Mouse (Mus musculus) embryonic facial prominence, embryonic 11.5 days (tissue): ENCODE data around the gene Ptprt. TPM values are rescaled to one million over a fixed set of nuclear protein-coding genes. Genes with fewer than 3 reads are reported as not detected.

ENCODE experiments used
- ATAC-seq: fragments of 200-750 bp; cut with Nextera tagmentation; replicated peaks from 2 replicates; pipeline ENCODE4 v1.8.0; 2017; ENCODE audit warnings: low read depth; ENCODE audit not compliant: insufficient number of reproducible peaks, low FRiP score, low TSS enrichment
- DNase-seq: peaks from one replicate; pipeline ENCODE4 v3.0.0-alpha.2; 2015; ENCODE audit warnings: low spot score
- H3K27ac ChIP-seq: fragments of 300-500 bp; sonication (generic); replicated peaks from 2 replicates; pipeline ENCODE4 v1.5.1; 2014; ENCODE audit warnings: mild to moderate bottlenecking, low read depth, low read length, control low read depth
- H3K27me3 ChIP-seq: fragments of 300-500 bp; sonication (generic); 2 replicates; pipeline ENCODE4 v1.6.1; 2014; ENCODE audit warnings: mild to moderate bottlenecking, low read length, moderate library complexity, mixed read lengths; ENCODE audit not compliant: control insufficient read depth, insufficient read depth
- H3K36me3 ChIP-seq: fragments of 300-500 bp; sonication (generic); replicated peaks from 2 replicates; pipeline ENCODE4 v1.6.1; 2014; ENCODE audit warnings: low read depth, mild to moderate bottlenecking, low read length, moderate library complexity, mixed read lengths; ENCODE audit not compliant: control insufficient read depth, insufficient read depth
- H3K4me1 ChIP-seq: fragments of 300-500 bp; sonication (generic); 2 replicates; pipeline ENCODE4 v1.6.1; 2014; ENCODE audit warnings: low read length, mixed read lengths; ENCODE audit not compliant: control insufficient read depth, insufficient read depth
- H3K4me2 ChIP-seq: fragments of 300-500 bp; sonication (generic); 2 replicates; pipeline ENCODE4 v1.6.1; 2014; ENCODE audit warnings: low read depth, mild to moderate bottlenecking, control low read depth, low read length, moderate library complexity
- H3K4me3 ChIP-seq: fragments of 300-500 bp; sonication (generic); 2 replicates; pipeline ENCODE4 v1.5.1; 2014; ENCODE audit warnings: low read depth, low read length, control low read depth
- H3K9ac ChIP-seq: fragments of 300-500 bp; sonication (generic); replicated peaks from 2 replicates; pipeline ENCODE4 v1.6.1; 2014; ENCODE audit warnings: mild to moderate bottlenecking, control low read depth, low read length
- H3K9me3 ChIP-seq: fragments of 300-500 bp; sonication (generic); replicated peaks from 2 replicates; pipeline ENCODE4 v1.6.1; 2016; ENCODE audit warnings: mild to moderate bottlenecking, low read length, inconsistent platforms, mixed read lengths; ENCODE audit not compliant: control insufficient read depth
- WGBS: fragments of 180-500 bp; shearing (Covaris S2); extraction: QIAGEN DNeasy Blood & Tissue Kit; methylation state at CpG from one replicate; pipeline ENCODE4 v1.1.7; 2014; 5-methylcytosine and 5-hydroxymethylcytosine counted together
- polyA plus RNA-seq: library from polyadenylated mRNA; unstranded; fragments of >200 nt; fragmentation: Nextera tagmentation; extraction: Ambion mirVana; gene quantifications from 2 replicates; pipeline ENCODE4 v1.2.1, GENCODE M21; 2014

The Ptprt gene
- polyA plus RNA-seq, 1 experiment from 2014 or later: 1.00 TPM

DNA sequence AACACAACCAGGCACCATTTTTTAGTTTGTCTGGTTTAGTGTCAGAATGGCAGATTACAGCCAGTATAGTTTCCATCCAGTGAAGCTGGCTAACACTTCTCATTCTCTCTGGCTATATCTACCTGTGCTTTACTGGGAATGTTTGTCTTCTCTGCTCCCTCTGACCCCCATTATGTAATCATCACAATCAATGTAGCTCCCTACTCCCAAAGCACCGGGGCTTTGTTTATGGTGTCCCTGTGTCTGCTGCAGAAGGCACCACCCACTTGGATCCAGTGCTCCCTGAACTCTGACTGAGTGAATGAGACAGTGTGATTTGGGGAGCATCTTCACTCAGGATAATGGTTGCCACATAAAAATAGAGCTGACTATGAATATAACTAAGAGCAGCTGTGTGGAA, 217.8 kb downstream of the Ptprt start:
- no peak for ATAC-seq
- DNase-seq: no peak
- no peaks in the 10 kb centered on the region for H3K9me3 ChIP-seq
- H3K4me2 ChIP-seq: no peak overlapping the region
- H3K27ac ChIP-seq: no peak overlapping the region
- no peak overlapping the region for H3K9ac ChIP-seq
- no peaks in the 10 kb centered on the region for H3K4me1 ChIP-seq
- no peaks in the 10 kb centered on the region for H3K27me3 ChIP-seq
- 58% methylated on average over 1 of the region's 1 CpGs for WGBS
- no peaks in the 10 kb centered on the region for H3K36me3 ChIP-seq
- H3K4me3 ChIP-seq: no peak overlapping the region

GRCm38 (mm10) chr2:162436646-162437045, 224.3 kb downstream of the Ptprt start:
- H3K36me3 ChIP-seq: no peaks in the 10 kb centered on the region
- H3K27me3 ChIP-seq: no peaks in the 10 kb centered on the region
- ATAC-seq: no peak
- no peaks in the 10 kb centered on the region for H3K9me3 ChIP-seq
- H3K4me3 ChIP-seq: no peak overlapping the region
- 91% methylated on average over 3 of the region's 3 CpGs for WGBS
- H3K4me2 ChIP-seq: no peak overlapping the region
- no peak for DNase-seq
- H3K9ac ChIP-seq: no peak overlapping the region
- no peak overlapping the region for H3K27ac ChIP-seq
- H3K4me1 ChIP-seq: no peaks in the 10 kb centered on the region

DNA sequence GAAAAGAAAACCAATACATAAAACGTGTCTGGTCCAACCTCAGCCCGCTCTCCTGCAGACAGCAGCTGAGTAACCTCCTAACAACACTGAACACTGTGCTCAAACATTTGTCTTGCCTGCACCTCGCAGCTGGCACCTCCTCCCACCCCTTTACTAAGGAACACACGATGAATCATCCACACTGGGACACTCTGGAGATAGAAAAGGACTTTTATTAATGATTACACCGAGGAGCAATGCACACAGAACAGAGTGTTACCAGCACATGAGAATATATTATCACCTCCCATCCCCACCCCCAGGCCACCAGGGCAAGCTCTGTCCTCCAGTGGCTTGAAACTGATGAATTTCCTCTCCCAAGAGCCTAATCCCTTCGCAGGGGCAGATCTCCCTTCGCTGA, 230.8 kb downstream of the Ptprt start:
- DNase-seq: no peak
- H3K4me2 ChIP-seq: no peak overlapping the region
- no peak overlapping the region for H3K27ac ChIP-seq
- no peaks in the 10 kb centered on the region for H3K36me3 ChIP-seq
- H3K9ac ChIP-seq: no peak overlapping the region
- 80% methylated on average over 7 of the region's 7 CpGs for WGBS
- H3K4me1 ChIP-seq: no peaks in the 10 kb centered on the region
- ATAC-seq: no peak
- H3K9me3 ChIP-seq: no peaks in the 10 kb centered on the region
- no peaks in the 10 kb centered on the region for H3K27me3 ChIP-seq
- H3K4me3 ChIP-seq: no peak overlapping the region

- H3K9ac ChIP-seq: no peak overlapping the region
- ATAC-seq: no peak
- no peaks in the 10 kb centered on the region for H3K4me1 ChIP-seq
- H3K27me3 ChIP-seq: no peaks in the 10 kb centered on the region
- DNase-seq: no peak
- WGBS: 82% methylated on average over 8 of the region's 8 CpGs
- H3K4me2 ChIP-seq: no peak overlapping the region
- H3K4me3 ChIP-seq: no peak overlapping the region
- H3K9me3 ChIP-seq: no peaks in the 10 kb centered on the region
- no peaks in the 10 kb centered on the region for H3K36me3 ChIP-seq
- H3K27ac ChIP-seq: no peak overlapping the region
Measured at GRCm38 (mm10) chr2:162426114-162426513, 234.8 kb downstream of the Ptprt start.

- WGBS: 81% methylated on average over 3 of the region's 3 CpGs
- DNase-seq: no peak
- H3K9me3 ChIP-seq: no peaks in the 10 kb centered on the region
- H3K4me2 ChIP-seq: no peak overlapping the region
- no peak overlapping the region for H3K27ac ChIP-seq
- no peak for ATAC-seq
- no peak overlapping the region for H3K9ac ChIP-seq
- no peak overlapping the region for H3K4me3 ChIP-seq
- H3K4me1 ChIP-seq: no peaks in the 10 kb centered on the region
- H3K27me3 ChIP-seq: no peaks in the 10 kb centered on the region
- H3K36me3 ChIP-seq: no peaks in the 10 kb centered on the region
Measured at GRCm38 (mm10) chr2:162418181-162418580, 242.8 kb downstream of the Ptprt start.

- H3K27ac ChIP-seq: no peak overlapping the region
- no peaks in the 10 kb centered on the region for H3K4me1 ChIP-seq
- no peaks in the 10 kb centered on the region for H3K36me3 ChIP-seq
- no peaks in the 10 kb centered on the region for H3K9me3 ChIP-seq
- DNase-seq (peak; percentile 38), ATAC-seq (0 out of 2 replicates have a peak, but pooled peaks have one; percentile 44)
- H3K27me3 ChIP-seq: no peaks in the 10 kb centered on the region
- no peak overlapping the region for H3K4me2 ChIP-seq
- WGBS: 50% methylated on average over 5 of the region's 5 CpGs
- H3K9ac ChIP-seq: no peak overlapping the region
- H3K4me3 ChIP-seq: no peak overlapping the region
Measured at GRCm38 (mm10) chr2:162413073-162413812, 247.7 kb downstream of the Ptprt start.

- Histone ChIP-seq H3K4me1 (no peaks in the 10 kb centered on the region), H3K9ac (no peak overlapping the region), H3K36me3 (no peaks in the 10 kb centered on the region), H3K9me3 (no peaks in the 10 kb centered on the region), H3K4me3 (no peak overlapping the region), H3K27me3 (no peaks in the 10 kb centered on the region), H3K27ac (no peak overlapping the region), H3K4me2 (no peak overlapping the region)
- ATAC-seq: no peak
- WGBS: 87% methylated on average over 4 of the region's 4 CpGs
- DNase-seq: no peak
Measured at GRCm38 (mm10) chr2:162411014-162411413, 249.9 kb downstream of the Ptprt start.

DNA sequence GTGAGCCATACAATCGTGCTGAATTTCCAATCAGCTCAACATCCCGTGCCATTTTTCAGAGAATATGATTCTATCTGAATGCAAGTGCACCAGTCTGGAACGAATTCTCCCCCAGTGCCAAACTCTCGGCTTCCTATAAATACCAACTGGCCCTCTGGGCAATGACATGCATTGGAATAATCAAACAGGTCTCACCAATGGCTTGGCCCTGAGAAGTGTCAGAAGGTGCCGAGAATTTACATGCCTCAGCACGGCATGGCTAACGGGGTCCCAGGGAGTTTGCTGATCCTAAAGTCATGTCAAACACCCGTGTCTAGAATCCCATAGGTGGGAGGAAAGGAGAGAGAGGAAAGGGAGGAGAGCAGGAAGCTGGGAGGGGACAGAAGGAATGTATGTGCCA, 251.7 kb downstream of the Ptprt start:
- Histone ChIP-seq H3K4me3 (no peak overlapping the region), H3K27ac (no peak overlapping the region), H3K4me1 (no peaks in the 10 kb centered on the region), H3K9ac (no peak overlapping the region), H3K27me3 (no peaks in the 10 kb centered on the region), H3K36me3 (no peaks in the 10 kb centered on the region), H3K4me2 (no peak overlapping the region), H3K9me3 (no peaks in the 10 kb centered on the region)
- no peak for ATAC-seq
- 83% methylated on average over 8 of the region's 8 CpGs for WGBS
- DNase-seq: no peak
